Mouse (Mus musculus) ES-E14 (cell line): ENCODE results near the gene Atp6v0e2.

ENCODE experiments used
- ZC3H11A ChIP-seq: IDR thresholded peaks from 2 replicates; pipeline ENCODE4 v1.6.1; 2012; ENCODE audit warnings: low read depth, mild to moderate bottlenecking, inconsistent platforms, low read length, borderline replicate concordance
- ZNF384 ChIP-seq: IDR thresholded peaks from 2 replicates; pipeline ENCODE4 v1.6.1; 2012; ENCODE audit warnings: low read depth, low read length, inconsistent platforms

- no peak for TF ChIP-seq ZC3H11A
- TF ChIP-seq ZNF384: no peak
Observed at GRCm38 (mm10) chr6:48553819-48554218, 16.4 kb downstream of the Atp6v0e2 start.
